Mouse (Mus musculus) intestine, embryonic 15.5 days (tissue): ENCODE results near the gene Pea15a. TPM values are rescaled to one million over a fixed set of nuclear protein-coding genes. Genes with fewer than 3 reads are reported as not detected.
"Not testable (repeated sequence)": the region's sequence is repeated elsewhere in the genome, so short reads cannot be mapped to it uniquely, and the experiment has no call there.

ENCODE experiments used
- ATAC-seq: fragments of 200-750 bp; cut with Nextera tagmentation; 2 replicates; pipeline ENCODE4 v1.8.0; 2017; ENCODE audit warnings: moderate TSS enrichment, moderate library complexity
- H3K27ac ChIP-seq: fragments of 300-500 bp; sonication (generic); 2 replicates; pipeline ENCODE4 v1.5.1; 2015; ENCODE audit warnings: mild to moderate bottlenecking, inconsistent platforms
- H3K27me3 ChIP-seq: fragments of 300-500 bp; sonication (generic); replicated peaks from 2 replicates; pipeline ENCODE4 v1.6.1; 2015; ENCODE audit warnings: inconsistent platforms
- H3K36me3 ChIP-seq: fragments of 300-500 bp; sonication (generic); 2 replicates; pipeline ENCODE4 v1.6.1; 2015; ENCODE audit warnings: inconsistent platforms
- H3K4me1 ChIP-seq: fragments of 300-500 bp; sonication (generic); replicated peaks from 2 replicates; pipeline ENCODE4 v1.6.1; 2015; ENCODE audit warnings: inconsistent platforms
- H3K4me2 ChIP-seq: fragments of 300-500 bp; sonication (generic); replicated peaks from 2 replicates; pipeline ENCODE4 v1.6.1; 2015; ENCODE audit warnings: mild to moderate bottlenecking, inconsistent platforms
- H3K4me3 ChIP-seq: fragments of 300-500 bp; sonication (generic); replicated peaks from 2 replicates; pipeline ENCODE4 v1.5.1; 2015; ENCODE audit warnings: inconsistent platforms
- H3K9ac ChIP-seq: fragments of 300-500 bp; sonication (generic); 2 replicates; pipeline ENCODE4 v1.6.1; 2015; ENCODE audit warnings: inconsistent platforms
- H3K9me3 ChIP-seq: fragments of 300-500 bp; sonication (generic); 2 replicates; pipeline ENCODE4 v1.6.1; 2016; ENCODE audit warnings: inconsistent platforms
- WGBS: fragments of 180-500 bp; shearing (Covaris S2); methylation state at CpG from one replicate; pipeline ENCODE4 v1.1.7; 2015; 5-methylcytosine and 5-hydroxymethylcytosine counted together
- polyA plus RNA-seq: library from polyadenylated mRNA; unstranded; fragments of >200 nt; fragmentation: Nextera tagmentation; extraction: Ambion mirVana; gene quantifications from 2 replicates; pipeline ENCODE4 v1.2.1, GENCODE M21; 2015

Pea15a gene
- polyA plus RNA-seq = 86.4 and 89.0 TPM in 2 replicates

GRCm38 (mm10) chr1:172206141-172206917 lies at the start of gene Pea15a:
Gene Pea15a (minus strand): TSS chr1:172206804.
- peaks cover 51% of the 10 kb centered on the region for H3K4me1 ChIP-seq
- no peaks in the 10 kb centered on the region for H3K36me3 ChIP-seq
- peak within 1 kb of the TSS; percentile 72 for H3K4me2 ChIP-seq
- ATAC-seq = peak; percentile 87
- H3K27me3 ChIP-seq = no peaks in the 10 kb centered on the region
- peak within 1 kb of the TSS; percentile 61 for H3K4me3 ChIP-seq
- peak within 1 kb of the TSS; percentile 83 for H3K27ac ChIP-seq
- under 1% methylated on average over 37 of the region's 40 CpGs for WGBS
- no peaks in the 10 kb centered on the region for H3K9me3 ChIP-seq
- peak within 1 kb of the TSS; percentile 73 for H3K9ac ChIP-seq

- H3K9me3 ChIP-seq = no peaks in the 10 kb centered on the region
- ATAC-seq = 0 out of 2 replicates have a peak, but pooled peaks have one; percentile 41
- no peak overlapping the region for H3K9ac ChIP-seq
- H3K27ac ChIP-seq = no peak overlapping the region
- 0 out of 2 replicates have a peak, but pooled peaks cover 4% of the 10 kb centered on the region for H3K27me3 ChIP-seq
- no peak overlapping the region for H3K4me2 ChIP-seq
- H3K4me3 ChIP-seq = no peak overlapping the region
- H3K4me1 ChIP-seq = no peaks in the 10 kb centered on the region
- 54% methylated on average over 2 of the region's 2 CpGs for WGBS
- H3K36me3 ChIP-seq = no peaks in the 10 kb centered on the region
Observed at GRCm38 (mm10) chr1:172247679-172248078, 41.1 kb upstream of the Pea15a start.

GRCm38 (mm10) chr1:172247216-172247615 lies 40.6 kb upstream of the Pea15a start:
- Histone ChIP-seq H3K27me3 (0 out of 2 replicates have a peak, but pooled peaks cover 4% of the 10 kb centered on the region), H3K4me2 (no peak overlapping the region), H3K27ac (no peak overlapping the region), H3K9me3 (no peaks in the 10 kb centered on the region), H3K4me1 (no peaks in the 10 kb centered on the region), H3K4me3 (no peak overlapping the region), H3K9ac (no peak overlapping the region), H3K36me3 (no peaks in the 10 kb centered on the region)
- WGBS = 70% methylated on average over 4 of the region's 4 CpGs
- no peak for ATAC-seq

GRCm38 (mm10) chr1:172244645-172245044 lies 38.0 kb upstream of the Pea15a start:
- H3K36me3 ChIP-seq, H3K27me3 ChIP-seq, H3K4me3 ChIP-seq, H3K9ac ChIP-seq, H3K27ac ChIP-seq, H3K9me3 ChIP-seq, ATAC-seq, H3K4me1 ChIP-seq: not testable (repeated sequence)
- WGBS = 38% methylated on average over 23 of the region's 23 CpGs
- peak overlapping the region; percentile 26; the same call in 1 of the 2 replicates for H3K4me2 ChIP-seq

GRCm38 (mm10) chr1:172243547-172244205 lies 37.1 kb upstream of the Pea15a start:
- no peaks in the 10 kb centered on the region for H3K4me1 ChIP-seq
- H3K27ac ChIP-seq = no peak overlapping the region
- ATAC-seq = no peak
- no peak overlapping the region for H3K4me3 ChIP-seq
- no peak overlapping the region for H3K9ac ChIP-seq
- H3K27me3 ChIP-seq = 0 out of 2 replicates have a peak, but pooled peaks cover 4% of the 10 kb centered on the region
- no peaks in the 10 kb centered on the region for H3K36me3 ChIP-seq
- H3K4me2 ChIP-seq = peak overlapping the region; percentile 18; the same call in 1 of the 2 replicates
- no peaks in the 10 kb centered on the region for H3K9me3 ChIP-seq
- WGBS = 26% methylated on average over 16 of the region's 16 CpGs

- ATAC-seq = no peak
- no peak overlapping the region for H3K9ac ChIP-seq
- no peaks in the 10 kb centered on the region for H3K4me1 ChIP-seq
- 0 out of 2 replicates have a peak, but pooled peaks cover 4% of the 10 kb centered on the region for H3K27me3 ChIP-seq
- no peak overlapping the region for H3K27ac ChIP-seq
- 66% methylated on average over 2 of the region's 2 CpGs for WGBS
- no peaks in the 10 kb centered on the region for H3K9me3 ChIP-seq
- no peak overlapping the region for H3K4me3 ChIP-seq
- H3K36me3 ChIP-seq = no peaks in the 10 kb centered on the region
- no peak overlapping the region for H3K4me2 ChIP-seq
Observed at GRCm38 (mm10) chr1:172242401-172242800, 35.8 kb upstream of the Pea15a start.

- Histone ChIP-seq H3K36me3 (no peaks in the 10 kb centered on the region), H3K9me3 (no peaks in the 10 kb centered on the region), H3K4me2 (no peak overlapping the region), H3K27ac (no peak overlapping the region), H3K27me3 (0 out of 2 replicates have a peak, but pooled peaks cover 4% of the 10 kb centered on the region), H3K4me1 (no peaks in the 10 kb centered on the region), H3K4me3 (no peak overlapping the region), H3K9ac (no peak overlapping the region)
- 64% methylated on average over 6 of the region's 6 CpGs for WGBS
- no peak for ATAC-seq
Observed at GRCm38 (mm10) chr1:172240945-172241708, 34.5 kb upstream of the Pea15a start.

GRCm38 (mm10) chr1:172229215-172229614 lies 22.6 kb upstream of the Pea15a start:
- 91% methylated on average over 1 of the region's 1 CpGs for WGBS
- H3K4me3 ChIP-seq = no peak overlapping the region
- H3K27me3 ChIP-seq = no peaks in the 10 kb centered on the region
- no peak overlapping the region for H3K27ac ChIP-seq
- H3K4me2 ChIP-seq = no peak overlapping the region
- H3K4me1 ChIP-seq = no peaks in the 10 kb centered on the region
- H3K9ac ChIP-seq = no peak overlapping the region
- no peaks in the 10 kb centered on the region for H3K9me3 ChIP-seq
- no peaks in the 10 kb centered on the region for H3K36me3 ChIP-seq
- no peak for ATAC-seq

- WGBS = 94% methylated on average over 2 of the region's 2 CpGs
- H3K9me3 ChIP-seq = no peaks in the 10 kb centered on the region
- no peaks in the 10 kb centered on the region for H3K4me1 ChIP-seq
- H3K4me2 ChIP-seq = no peak overlapping the region
- H3K27me3 ChIP-seq = no peaks in the 10 kb centered on the region
- H3K27ac ChIP-seq = no peak overlapping the region
- no peaks in the 10 kb centered on the region for H3K36me3 ChIP-seq
- no peak overlapping the region for H3K4me3 ChIP-seq
- ATAC-seq = no peak
- H3K9ac ChIP-seq = no peak overlapping the region
Observed at GRCm38 (mm10) chr1:172228209-172228608, 21.6 kb upstream of the Pea15a start.

GRCm38 (mm10) chr1:172221297-172222063 lies 14.9 kb upstream of the Pea15a start:
- Histone ChIP-seq H3K4me2 (no peak overlapping the region), H3K9me3 (no peaks in the 10 kb centered on the region), H3K4me1 (peaks cover 32% of the 10 kb centered on the region), H3K36me3 (no peaks in the 10 kb centered on the region), H3K27me3 (no peaks in the 10 kb centered on the region), H3K27ac (peak overlapping the region; percentile 74), H3K9ac (no peak overlapping the region), H3K4me3 (no peak overlapping the region)
- WGBS = 50% methylated on average over 11 of the region's 11 CpGs
- no peak for ATAC-seq

GRCm38 (mm10) chr1:172220414-172220813 lies 13.8 kb upstream of the Pea15a start:
- peak; percentile 59 for ATAC-seq
- Histone ChIP-seq H3K4me2 (no peak overlapping the region; the same call in 1 of the 2 replicates), H3K9ac (no peak overlapping the region), H3K9me3 (no peaks in the 10 kb centered on the region), H3K27me3 (no peaks in the 10 kb centered on the region), H3K4me1 (peaks cover 32% of the 10 kb centered on the region), H3K4me3 (no peak overlapping the region), H3K27ac (peak overlapping the region; percentile 74), H3K36me3 (no peaks in the 10 kb centered on the region)
- WGBS = 25% methylated on average over 10 of the region's 10 CpGs
